8 mouse cellular contexts compared by ENCODE assay signal in genomic region chr6:115852446-115853090, GRCm38 (mm10). TPM values are rescaled to one million over a fixed set of nuclear protein-coding genes. Genes with fewer than 3 reads are reported as not detected.
A peak's percentile ranks its signal among the peaks of the same experiment; 100 is the strongest.
DNase-seq lines count a peak whose midpoint lies in the region; ATAC-seq and TF ChIP-seq lines count a peak whose summit lies in the region.

No protein-coding gene starts in this region.

- H3K9ac ChIP-seq in heart, embryonic 13.5 days: peak overlapping the region; percentile 85
- H3K9ac ChIP-seq in CH12.LX (ENCODE audit: insufficient read depth, low read depth): peak overlapping the region; percentile 55
- peak overlapping the region; percentile 77 for H3K9ac ChIP-seq in forebrain, embryonic 11.5 days (ENCODE audit: low read length)
- peak overlapping the region; percentile 72 for H3K9ac ChIP-seq in liver, embryonic 12.5 days

- peaks cover 13% of the 10 kb centered on the region for H3K79me2 ChIP-seq in CH12.LX (replicated peaks; ENCODE audit: control insufficient read depth, extremely low read depth, insufficient read depth, poor library complexity, severe bottlenecking)

- H3K9me3 ChIP-seq in heart, embryonic 13.5 days: no peaks in the 10 kb centered on the region
- no peaks in the 10 kb centered on the region for H3K9me3 ChIP-seq in CH12.LX (replicated peaks; ENCODE audit: low read length)
- no peaks in the 10 kb centered on the region for H3K9me3 ChIP-seq in forebrain, embryonic 11.5 days (ENCODE audit: control insufficient read depth, low read length)
- no peaks in the 10 kb centered on the region for H3K9me3 ChIP-seq in liver, embryonic 12.5 days (replicated peaks)

- DNase-seq in heart, adult 11 months: no peak
- peak; percentile 67 for DNase-seq in CH12.LX (ENCODE audit: extremely low read depth)
- no peak for DNase-seq in forebrain, embryonic 11.5 days (ENCODE audit: low spot score)
- DNase-seq in right cerebral cortex, adult 18-20 months: no peak
- no peak for DNase-seq in layer of hippocampus, postnatal 25 days (ENCODE audit: extremely low spot score in 1 of 2, low spot score in 1 of 2)
- DNase-seq in urinary bladder, postnatal 10 days (ENCODE audit: low spot score): no peak

- peak overlapping the region; percentile 64 for H3K4me3 ChIP-seq in heart, embryonic 13.5 days
- H3K4me3 ChIP-seq in CH12.LX (replicated peaks in 1 of 3; ENCODE audit: low read depth in 2 of 3, low read length in 2 of 3, poor library complexity in 1 of 3): peak overlapping the region; percentile 63 to 74 (median 71)
- peak overlapping the region; percentile 59 for H3K4me3 ChIP-seq in forebrain, embryonic 11.5 days (ENCODE audit: low read depth, low read length)
- peak overlapping the region; percentile 75 for H3K4me3 ChIP-seq in liver, embryonic 12.5 days

- TF ChIP-seq POLR2A in CH12.LX (IDR thresholded peaks at IDR 0.05; ENCODE audit: low read depth, low read length): no peak

- peak; percentile 11 for ATAC-seq in heart, embryonic 13.5 days (ENCODE audit: extremely low read depth, insufficient number of reproducible peaks, low FRiP score, low TSS enrichment)
- ATAC-seq in forebrain, embryonic 11.5 days (replicated peaks; ENCODE audit: low FRiP score): peak; percentile 25
- ATAC-seq in liver, embryonic 12.5 days: peak; percentile 71

- dilution Hi-C loops in CH12.LX (cut with MboI; ENCODE audit: extremely low pct_ligation_motif_present, extremely low pct_unique_long_range_greater_than_20kb, low sequenced_read_pairs): no loop called here

- peaks cover 53% of the 10 kb centered on the region for H3K4me1 ChIP-seq in heart, embryonic 13.5 days
- H3K4me1 ChIP-seq in CH12.LX (ENCODE audit: control insufficient read depth in 1 of 2, insufficient read depth in 2 of 2): peaks cover 2 to 43% of the 10 kb centered on the region in 2 experiments; a peak in 2 of 4 replicates
- peaks cover 5% of the 10 kb centered on the region; the same call in 1 of the 2 replicates for H3K4me1 ChIP-seq in forebrain, embryonic 11.5 days (replicated peaks; ENCODE audit: control insufficient read depth, insufficient read depth, low read length)
- H3K4me1 ChIP-seq in liver, embryonic 12.5 days: peaks cover 26% of the 10 kb centered on the region

- H3K4me2 ChIP-seq in heart, embryonic 13.5 days: peak overlapping the region; percentile 89
- H3K4me2 ChIP-seq in CH12.LX (ENCODE audit: insufficient read depth, low read depth, poor library complexity, severe bottlenecking): peak overlapping the region; percentile 70
- H3K4me2 ChIP-seq in forebrain, embryonic 11.5 days (ENCODE audit: low read depth, low read length, severe bottlenecking): peak overlapping the region; percentile 64
- peak overlapping the region; percentile 84 for H3K4me2 ChIP-seq in liver, embryonic 12.5 days

- no peak for TF ChIP-seq CTCF in CH12.LX (conservative IDR thresholded peaks at IDR 0.05 in 1 of 2, IDR thresholded peaks at IDR 0.05 in 1 of 2; ENCODE audit: low read depth in 2 of 2, low read length in 2 of 2)

- TF ChIP-seq RAD21 in CH12.LX (IDR thresholded peaks at IDR 0.05; ENCODE audit: low read depth, low read length): no peak

- no peak for TF ChIP-seq EP300 in CH12.LX (IDR thresholded peaks at IDR 0.05; ENCODE audit: low read length)

- H3K36me3 ChIP-seq in heart, embryonic 13.5 days: peaks cover 20% of the 10 kb centered on the region
- H3K36me3 ChIP-seq in CH12.LX (replicated peaks in 1 of 2; ENCODE audit: control insufficient read depth in 1 of 2, insufficient read depth in 1 of 2, low read length in 1 of 2): peaks cover 0 to 7% of the 10 kb centered on the region in 2 experiments
- H3K36me3 ChIP-seq in forebrain, embryonic 11.5 days (ENCODE audit: control insufficient read depth, insufficient read depth, low read length): no peaks in the 10 kb centered on the region; the same call in 1 of the 2 replicates
- H3K36me3 ChIP-seq in liver, embryonic 12.5 days: peaks cover 33% of the 10 kb centered on the region

- H3K27me3 ChIP-seq in heart, embryonic 13.5 days (replicated peaks): no peaks in the 10 kb centered on the region
- H3K27me3 ChIP-seq in CH12.LX (replicated peaks): no peaks in the 10 kb centered on the region
- H3K27me3 ChIP-seq in forebrain, embryonic 11.5 days (ENCODE audit: control insufficient read depth, insufficient read depth, low read length): no peaks in the 10 kb centered on the region
- H3K27me3 ChIP-seq in liver, embryonic 12.5 days (replicated peaks): no peaks in the 10 kb centered on the region

- in situ Hi-C loops in CH12.LX (cut with MboI; ENCODE audit: low pct_ligation_motif_present, low pct_unique_long_range_greater_than_20kb, low sequenced_read_pairs): loop anchor here (5.0 kb wide), 1 partner anchor 45 kb away; no protein-coding TSS in a partner anchor

- H3K27ac ChIP-seq in heart, embryonic 13.5 days (replicated peaks): peak overlapping the region; percentile 92
- peak overlapping the region; percentile 85 for H3K27ac ChIP-seq in CH12.LX (ENCODE audit: insufficient read depth, low read depth)
- H3K27ac ChIP-seq in forebrain, embryonic 11.5 days (ENCODE audit: low read depth, low read length): peak overlapping the region; percentile 82
- H3K27ac ChIP-seq in liver, embryonic 12.5 days: peak overlapping the region; percentile 88

- WGBS in heart, embryonic 13.5 days: 5% methylated on average over 20 of the region's 20 CpGs
- WGBS in forebrain, embryonic 11.5 days: 6% methylated on average over 20 of the region's 20 CpGs
- WGBS in liver, embryonic 12.5 days (ENCODE audit: insufficient replicate concordance): 5% methylated on average over 20 of the region's 20 CpGs

TF ChIP-seq in CH12.LX, 34 proteins besides CTCF, POLR2A, EP300 and RAD21:
- no peak for TF ChIP-seq UBTF (IDR thresholded peaks at IDR 0.05; ENCODE audit: low read depth, low read length)
- no peak for TF ChIP-seq ZKSCAN1 (IDR thresholded peaks at IDR 0.05; ENCODE audit: borderline replicate concordance, low read depth, low read length)
- no peak for TF ChIP-seq IRF4 (IDR thresholded peaks at IDR 0.05; ENCODE audit: low read depth, low read length)
- TF ChIP-seq MYC (IDR thresholded peaks at IDR 0.05; ENCODE audit: low read depth, low read length): no peak
- no peak for TF ChIP-seq MAX (IDR thresholded peaks at IDR 0.05; ENCODE audit: low read length)
- TF ChIP-seq ZMIZ1 (IDR thresholded peaks at IDR 0.05; ENCODE audit: low read depth, low read length): no peak
- no peak for TF ChIP-seq BHLHE40 (IDR thresholded peaks at IDR 0.05; ENCODE audit: low read depth, low read length)
TF ChIP-seq in CH12.LX: peak in this region for 0.

RNA-seq across cellular contexts. Expression of gene Mbd4, which starts 0.6 kb away (rescaled TPM):
- 8.7 and 10.4 TPM in 2 replicates for polyA plus RNA-seq in heart, embryonic 13.5 days (2015; fragmentation: Nextera tagmentation; extraction: Ambion mirVana)
- total RNA-seq in CH12.LX (2012; rRNA removed) (6.8 and 7.3 TPM in 2 replicates), CH12.LX (2014; rRNA removed) (11.3 and 12.2 TPM in 2 replicates)
- 7.9 and 8.6 TPM in 2 replicates for polyA plus RNA-seq in CH12.LX (2012; ENCODE audit: insufficient read length, low read depth)
- 32.0 and 37.5 TPM in 2 replicates for polyA plus RNA-seq in forebrain, embryonic 11.5 days (2014; fragmentation: Nextera tagmentation; extraction: Ambion mirVana)
- polyA plus RNA-seq in liver, embryonic 12.5 days (2016; fragmentation: Nextera tagmentation; extraction: Ambion mirVana): 14.5 and 16.2 TPM in 2 replicates
- total RNA-seq in layer of hippocampus, postnatal 25 days (2021): 1 to 10 TPM; 5.8 to 6.1 TPM

RNA-seq across cellular contexts. Expression of gene Ift122, which starts 0.7 kb away (rescaled TPM):
- polyA plus RNA-seq in heart, embryonic 13.5 days (2015; fragmentation: Nextera tagmentation; extraction: Ambion mirVana): 21.2 and 21.4 TPM in 2 replicates
- total RNA-seq in CH12.LX (2012; rRNA removed): 8.8 and 14.1 TPM in 2 replicates
- 5.9 and 7.9 TPM in 2 replicates for total RNA-seq in CH12.LX (2014; rRNA removed)
- 6.9 and 8.6 TPM in 2 replicates for polyA plus RNA-seq in CH12.LX (2012; ENCODE audit: insufficient read length, low read depth)
- polyA plus RNA-seq in forebrain, embryonic 11.5 days (2014; fragmentation: Nextera tagmentation; extraction: Ambion mirVana): 29.0 and 29.6 TPM in 2 replicates
- polyA plus RNA-seq in liver, embryonic 12.5 days (2016; fragmentation: Nextera tagmentation; extraction: Ambion mirVana): 4.8 and 5.3 TPM in 2 replicates
- total RNA-seq in layer of hippocampus, postnatal 25 days (2021): 10 to 100 TPM; 26.7 to 28.7 TPM

RNA-seq across cellular contexts. Expression of gene Efcab12, which starts 14.4 kb away (rescaled TPM):
- 0.46 and 0.53 TPM in 2 replicates for polyA plus RNA-seq in heart, embryonic 13.5 days (2015; fragmentation: Nextera tagmentation; extraction: Ambion mirVana)
- total RNA-seq in CH12.LX (2012; rRNA removed) (0.04 and 0.13 TPM in 2 replicates), CH12.LX (2014; rRNA removed) (0.08 and 0.12 TPM in 2 replicates)
- 0.54 and 0.60 TPM in 2 replicates for polyA plus RNA-seq in CH12.LX (2012; ENCODE audit: insufficient read length, low read depth)
- 1.5 and 2.1 TPM in 2 replicates for polyA plus RNA-seq in forebrain, embryonic 11.5 days (2014; fragmentation: Nextera tagmentation; extraction: Ambion mirVana)
- 0.25 and 0.26 TPM in 2 replicates for polyA plus RNA-seq in liver, embryonic 12.5 days (2016; fragmentation: Nextera tagmentation; extraction: Ambion mirVana)
- total RNA-seq in layer of hippocampus, postnatal 25 days (2021): 1 to 10 TPM; 2.8 to 3.8 TPM

RNA-seq across cellular contexts. Expression of gene Rpl32, which starts 44.0 kb away (rescaled TPM):
- polyA plus RNA-seq in heart, embryonic 13.5 days (2015; fragmentation: Nextera tagmentation; extraction: Ambion mirVana): 1,371 and 1,440 TPM in 2 replicates
- total RNA-seq in CH12.LX (2012; rRNA removed) (5,179 and 5,276 TPM in 2 replicates), CH12.LX (2014; rRNA removed) (7,033 and 7,473 TPM in 2 replicates)
- 3,370 and 3,898 TPM in 2 replicates for polyA plus RNA-seq in CH12.LX (2012; ENCODE audit: insufficient read length, low read depth)
- polyA plus RNA-seq in forebrain, embryonic 11.5 days (2014; fragmentation: Nextera tagmentation; extraction: Ambion mirVana): 1,664 and 1,794 TPM in 2 replicates
- polyA plus RNA-seq in liver, embryonic 12.5 days (2016; fragmentation: Nextera tagmentation; extraction: Ambion mirVana): 1,876 and 1,897 TPM in 2 replicates
- total RNA-seq in layer of hippocampus, postnatal 25 days (2021): 100 to 1,000 TPM; 471 to 520 TPM

Comparison
In these comparisons a context has a peak if more than half of its experiments do, and no peak if none do; other contexts are left out.
1. ATAC-seq: peak in every context shown above with its lines; median percentile 71 in liver, embryonic 12.5 days; 25 in forebrain, embryonic 11.5 days; 11 in heart, embryonic 13.5 days.